Mouse (Mus musculus) thymus, adult 18-20 months (tissue): ENCODE results near the gene Tssk6.
"Not testable (repeated sequence)": the region's sequence is repeated elsewhere in the genome, so short reads cannot be mapped to it uniquely, and the experiment has no call there.

Experiments used
- DNase-seq, 2 experiments: peaks; one replicate each; pipeline ENCODE4 v3.0.0; 2022; ENCODE audit warnings: mixed read lengths in 2 of 2

Tssk6 gene

GRCm38 (mm10) chr8:69919876-69920662, 18.1 kb downstream of the Tssk6 start:
- DNase-seq = peak; percentile 36 to 53

- DNase-seq = no peak
These were observed 19.2 kb downstream of the Tssk6 start for GRCm38 (mm10) chr8:69921141-69921540.

GRCm38 (mm10) chr8:69923986-69924385, 22.0 kb downstream of the Tssk6 start:
- no peak for DNase-seq

DNA sequence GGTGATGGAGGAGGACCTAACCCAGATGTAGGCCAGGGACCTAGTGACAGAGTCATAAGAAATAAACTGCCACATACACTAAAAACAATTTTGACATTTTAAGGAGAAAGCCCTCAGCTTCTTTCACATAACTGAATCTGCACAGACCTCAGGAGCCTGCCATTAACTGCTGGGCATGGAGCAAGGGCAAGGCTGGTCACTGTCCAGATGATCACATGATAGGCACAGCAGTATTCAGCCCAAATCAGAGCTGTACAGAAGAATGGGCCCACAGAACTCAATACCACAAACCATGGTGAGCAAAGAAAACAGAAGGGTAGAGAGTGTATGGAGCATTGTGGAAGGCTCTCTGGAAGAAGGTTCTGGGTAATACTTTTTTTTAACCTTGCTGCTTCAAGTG, 24.9 kb downstream of the Tssk6 start:
- no peak for DNase-seq

DNA sequence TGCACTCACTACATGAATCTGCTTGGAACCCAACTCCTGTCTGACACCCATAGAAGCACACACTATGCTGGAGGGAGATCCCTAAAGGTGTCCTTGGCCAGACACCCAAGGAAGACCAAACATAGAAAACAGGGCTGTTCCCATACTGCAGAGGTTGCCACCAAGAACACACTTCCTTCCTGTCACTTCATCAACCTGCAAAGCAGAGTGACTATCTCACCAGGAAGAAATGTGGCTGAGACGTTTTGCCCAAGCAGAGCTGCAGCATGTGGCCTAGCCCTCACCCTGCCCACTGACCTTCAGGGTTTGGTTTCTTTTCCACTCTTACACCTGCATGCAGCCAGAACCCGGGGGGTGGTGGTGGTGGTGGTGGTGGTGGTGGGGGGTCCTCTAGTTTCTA, 31.8 kb downstream of the Tssk6 start:
- no peak for DNase-seq

DNA sequence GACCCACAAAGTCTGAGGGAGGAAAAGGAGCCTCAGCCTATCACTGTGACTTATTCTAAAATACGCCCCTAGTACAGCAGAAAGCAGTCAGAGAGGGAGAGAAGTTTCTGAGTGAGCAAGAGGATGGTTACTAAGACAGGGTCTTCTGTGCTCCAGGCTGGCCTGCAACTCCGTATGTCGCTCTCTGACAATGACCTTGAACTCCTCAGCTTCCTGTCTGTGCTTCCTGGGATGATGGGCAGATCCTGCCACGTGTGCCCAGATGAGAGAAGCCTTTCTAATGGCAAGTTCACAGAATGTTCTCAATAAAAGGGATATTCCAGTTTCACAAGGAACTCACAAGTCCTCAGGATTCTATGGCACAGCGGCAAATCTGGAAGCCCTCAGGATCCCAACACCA, 32.6 kb downstream of the Tssk6 start:
- DNase-seq = no peak

- DNase-seq = no peak
These were observed 33.4 kb downstream of the Tssk6 start for GRCm38 (mm10) chr8:69935431-69935830.

- no peak for DNase-seq
These were observed 34.2 kb downstream of the Tssk6 start for GRCm38 (mm10) chr8:69936050-69936794.

GRCm38 (mm10) chr8:69937466-69937865, 35.5 kb downstream of the Tssk6 start:
- DNase-seq = no peak

- no peak for DNase-seq
These were observed 36.4 kb downstream of the Tssk6 start for GRCm38 (mm10) chr8:69938245-69938982.

- no peak for DNase-seq
These were observed 37.6 kb downstream of the Tssk6 start for GRCm38 (mm10) chr8:69939633-69940032.

DNA sequence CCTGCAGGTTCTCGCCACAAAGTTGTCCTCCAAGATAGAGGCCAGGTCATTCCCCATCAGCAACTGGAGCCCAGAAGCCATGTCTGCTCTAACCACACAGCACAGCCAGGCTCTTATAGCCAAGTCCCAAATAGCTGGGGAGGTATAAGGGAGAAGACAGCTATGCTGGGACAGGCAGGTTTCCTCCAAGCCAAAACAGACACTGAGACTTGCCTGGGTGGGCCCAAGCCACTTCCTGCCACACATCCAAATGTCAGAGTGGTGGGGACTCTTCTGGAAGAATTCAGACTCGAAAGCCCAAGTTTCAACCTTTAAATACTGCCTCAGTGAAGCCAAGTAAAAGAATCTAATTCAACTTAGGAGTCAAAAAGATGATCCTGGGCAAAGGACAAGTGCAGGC, 38.4 kb downstream of the Tssk6 start:
- no peak for DNase-seq

DNA sequence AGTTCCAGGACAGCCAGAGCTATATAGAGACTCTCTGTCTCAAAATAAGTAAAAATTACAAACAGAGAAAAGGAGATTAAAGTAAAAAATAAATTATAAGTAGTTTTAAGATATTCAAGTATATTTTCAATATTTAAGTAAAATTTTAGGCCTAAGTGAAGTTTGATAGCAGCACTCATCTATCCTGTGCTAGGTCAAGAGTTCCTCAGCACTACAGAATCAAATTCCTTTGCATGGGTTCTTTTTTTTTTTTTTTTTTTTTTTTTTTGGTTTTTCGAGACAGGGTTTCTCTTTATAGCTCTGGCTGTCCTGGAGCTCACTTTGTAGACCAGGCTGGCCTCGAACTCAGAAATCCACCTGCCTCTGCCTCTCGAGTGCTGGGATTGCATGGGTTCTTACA, 40.5 kb downstream of the Tssk6 start:
- DNase-seq = not testable (repeated sequence)

DNA sequence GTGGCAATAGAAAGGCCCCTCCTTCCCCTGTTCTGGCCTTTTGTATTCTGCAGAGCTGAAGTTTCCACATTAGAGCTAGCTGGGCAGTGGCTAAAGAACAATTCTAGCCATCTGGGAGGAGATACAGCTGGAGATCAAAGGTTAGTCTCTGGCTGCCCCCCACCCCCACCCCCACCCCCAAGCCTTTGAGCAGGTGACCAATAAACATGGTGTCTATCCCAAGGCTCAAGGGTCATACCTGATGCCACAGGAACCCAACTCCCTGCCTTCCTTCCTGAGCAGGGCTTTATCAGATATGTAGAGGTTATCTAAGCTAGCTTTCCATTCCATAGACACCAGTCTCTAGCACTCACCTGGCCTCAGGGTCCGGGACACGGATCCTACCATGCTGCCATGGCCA, 48.3 kb downstream of the Tssk6 start:
- no peak for DNase-seq
